Mouse (Mus musculus) adrenal gland, postnatal 36 days (tissue): ENCODE results near the gene Esp23. TPM values are rescaled to one million over a fixed set of nuclear protein-coding genes. Genes with fewer than 3 reads are reported as not detected.
"Not testable (repeated sequence)": the region's sequence is repeated elsewhere in the genome, so short reads cannot be mapped to it uniquely, and the experiment has no call there.

Experiments used
- DNase-seq, 2 experiments: peaks; one replicate each; pipeline ENCODE4 v3.0.0; 2021; ENCODE audit warnings: mixed read lengths in 1 of 2
- long read RNA-seq, 2 experiments: library from polyadenylated mRNA; stranded (forward); transcript quantifications; one replicate each; pipeline ENCODE4 v2.0.0; 2021; ENCODE audit warnings: borderline sequencing depth in 2 of 2
- total RNA-seq, 2 experiments: library from RNA; stranded (reverse); gene quantifications; 2 replicates each; pipeline ENCODE4 v1.2.3; 2021

Gene Esp23
- total RNA-seq, result not detected
- long read RNA-seq, experiment 1, result 0 reads
- long read RNA-seq, experiment 2, result 0 reads

DNA sequence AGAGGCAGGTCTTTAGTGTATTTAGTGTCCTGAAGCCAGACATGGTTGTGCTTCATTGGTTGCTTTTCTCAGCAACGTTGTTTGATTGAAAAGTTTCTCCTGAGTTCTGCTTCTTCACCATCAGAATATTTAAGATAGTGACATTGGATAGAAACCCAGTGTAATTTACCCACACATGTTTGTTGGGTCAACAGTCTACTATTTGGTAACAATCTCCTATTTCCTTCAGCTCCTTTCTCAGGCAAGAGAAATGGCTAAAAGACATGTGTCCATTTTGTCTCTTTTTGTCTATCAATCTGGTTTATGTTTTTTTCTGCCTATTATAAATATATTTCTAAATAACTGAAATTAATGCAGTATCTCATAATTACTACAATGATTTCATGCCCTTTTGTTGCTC, at the start of gene Esp23:
Gene Esp23, minus strand, starts transcription at position 101 of the 400 bp plus-strand sequence.
- no peak for DNase-seq

DNA sequence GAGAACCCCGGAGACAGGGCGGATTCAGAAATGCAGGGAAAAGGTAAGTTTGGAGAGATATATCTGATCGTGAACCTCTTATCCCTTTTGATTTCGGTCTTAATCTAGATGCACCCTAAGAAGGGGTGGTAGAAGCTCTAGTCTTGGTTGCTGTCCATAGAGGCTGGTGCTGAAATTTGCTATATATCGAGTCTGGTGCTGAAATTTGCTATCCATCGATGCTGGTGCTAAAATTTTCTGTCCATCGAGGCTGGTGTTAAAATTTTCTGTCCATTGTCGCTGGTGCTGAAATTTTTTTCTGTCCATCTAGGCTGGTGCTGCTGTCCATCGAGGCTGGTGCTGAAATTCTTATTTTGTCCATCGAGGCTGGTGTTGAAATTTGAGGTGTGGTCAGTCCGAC, 30.3 kb upstream of the Esp23 start:
- DNase-seq, result not testable (repeated sequence)

DNA sequence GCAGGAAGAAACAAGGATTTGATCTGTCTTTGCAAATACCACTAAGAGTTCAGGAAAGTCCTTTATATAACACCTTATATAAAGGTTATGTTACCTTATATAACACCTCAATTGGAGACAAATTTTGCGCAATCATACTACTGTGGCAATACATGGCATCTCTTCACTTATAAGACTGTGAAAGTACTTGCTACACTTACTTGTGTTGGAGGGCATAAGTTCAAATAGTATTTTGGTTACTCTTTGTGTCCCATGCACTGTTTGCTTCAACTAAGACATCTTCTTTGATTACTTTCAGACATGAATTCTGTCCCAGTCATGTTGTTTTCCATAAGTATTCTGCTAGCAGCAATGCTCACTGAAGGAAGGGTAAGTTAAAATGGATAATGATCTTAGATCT, 18.2 kb upstream of the Esp23 start, which contains the start of gene Esp22:
Gene Esp22, plus strand, starts transcription at position 301 of the 400 bp plus-strand sequence.
- no peak for DNase-seq

DNA sequence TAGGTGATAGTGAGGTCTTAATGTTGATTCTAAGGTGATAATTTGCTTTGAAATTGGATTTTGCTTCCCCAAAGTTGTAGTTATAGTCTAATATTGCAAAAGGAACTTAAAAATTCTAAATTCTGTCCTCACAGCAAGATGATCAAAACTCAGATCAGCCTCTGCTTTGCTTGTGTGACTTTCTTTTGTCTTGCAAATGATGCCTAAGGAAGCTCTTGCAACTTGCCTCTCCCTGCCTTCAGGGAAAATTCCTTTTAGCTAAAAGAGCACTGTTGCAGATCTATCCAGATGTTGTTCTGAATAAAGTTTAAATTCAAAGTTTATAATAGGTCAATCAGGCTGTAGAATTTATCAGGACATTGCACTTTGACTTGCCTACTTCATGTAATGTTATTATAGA, 13.2 kb downstream of the Esp23 start:
- no peak for DNase-seq

GRCm38 (mm10) chr17:39043241-39043640, 33.6 kb downstream of the Esp23 start, which contains the start of gene Gm21903:
Gm21903 (minus strand) TSS chr17:39043341.
- no peak for DNase-seq

- DNase-seq, result not testable (repeated sequence)
Measured at GRCm38 (mm10) chr17:39036395-39036794, 40.4 kb downstream of the Esp23 start, which contains the start of gene Esp24. Esp24 (plus strand) TSS chr17:39036695.

Other genes starting within 250 kb of the Esp23 start
- not detected for gene Esp24, start 40.3 kb downstream of the Esp23 start, total RNA-seq
- not detected for gene Gm21903, start 33.7 kb downstream of the Esp23 start, total RNA-seq
- gene Esp22, start 18.3 kb upstream of the Esp23 start, total RNA-seq, result not detected